Mouse (Mus musculus) hindbrain, embryonic 10.5 days (tissue): ENCODE measurements around the gene Scn3b. TPM values are rescaled to one million over a fixed set of nuclear protein-coding genes. Genes with fewer than 3 reads are reported as not detected.

Experiments
- DNase-seq: peaks from one replicate; pipeline ENCODE4 v3.0.0-alpha.2; 2017; ENCODE audit warnings: low spot score
- H3K27ac ChIP-seq: fragments of 300-500 bp; sonication (generic); 2 replicates; pipeline ENCODE4 v1.5.1; 2016; ENCODE audit warnings: mild to moderate bottlenecking, moderate library complexity
- H3K27me3 ChIP-seq: fragments of 300-500 bp; sonication (generic); 2 replicates; pipeline ENCODE4 v1.6.1; 2016; ENCODE audit warnings: mild to moderate bottlenecking; ENCODE audit not compliant: poor library complexity, insufficient read depth, severe bottlenecking
- H3K36me3 ChIP-seq: fragments of 300-500 bp; sonication (generic); 2 replicates; pipeline ENCODE4 v1.6.1; 2016; ENCODE audit warnings: mild to moderate bottlenecking, moderate library complexity
- H3K4me1 ChIP-seq: fragments of 300-500 bp; sonication (generic); replicated peaks from 2 replicates; pipeline ENCODE4 v1.6.1; 2016; ENCODE audit warnings: mild to moderate bottlenecking
- H3K4me3 ChIP-seq: fragments of 300-500 bp; sonication (generic); 2 replicates; pipeline ENCODE4 v1.5.1; 2016; ENCODE audit warnings: mild to moderate bottlenecking, moderate library complexity
- H3K9me3 ChIP-seq: fragments of 300-500 bp; sonication (generic); 2 replicates; pipeline ENCODE4 v1.6.1; 2016; ENCODE audit warnings: mild to moderate bottlenecking, moderate library complexity
- WGBS: fragments of 180-500 bp; shearing (Covaris S2); methylation state at CpG from one replicate; pipeline ENCODE4 v1.1.7; 2016; 5-methylcytosine and 5-hydroxymethylcytosine counted together
- polyA plus RNA-seq: library from polyadenylated mRNA; unstranded; fragments of >200 nt; fragmentation: Nextera tagmentation; extraction: Ambion mirVana; gene quantifications from 2 replicates; pipeline ENCODE4 v1.2.1, GENCODE M21; 2016

Scn3b gene
- polyA plus RNA-seq, 1 experiment from 2014 or later = 12.8 TPM

DNA sequence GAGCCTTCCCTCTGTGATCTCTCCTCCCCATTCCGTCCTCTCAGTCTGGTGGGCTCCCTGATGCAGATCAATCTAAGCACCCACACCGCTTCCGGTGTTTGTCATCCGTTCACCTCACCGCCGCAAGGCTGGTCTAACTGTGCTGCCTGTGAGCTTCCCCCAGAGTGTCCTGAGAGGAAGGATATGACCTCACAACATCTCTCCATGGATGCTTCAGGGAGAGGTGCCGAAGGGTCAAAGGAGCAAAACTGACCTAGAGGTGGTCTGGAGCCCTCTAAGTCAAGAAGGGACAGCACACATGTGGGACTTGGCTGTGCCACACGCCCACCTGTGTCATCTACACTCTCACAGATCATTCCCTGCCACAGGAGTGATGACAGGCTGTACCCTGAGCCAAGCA lies 33.4 kb downstream of the Scn3b start:
- peaks cover 82% of the 10 kb centered on the region for H3K36me3 ChIP-seq
- no peak overlapping the region for H3K4me3 ChIP-seq
- no peak for DNase-seq
- WGBS = 94% methylated on average over 8 of the region's 8 CpGs
- no peak overlapping the region for H3K27ac ChIP-seq
- no peaks in the 10 kb centered on the region for H3K4me1 ChIP-seq
- H3K27me3 ChIP-seq = no peaks in the 10 kb centered on the region
- no peaks in the 10 kb centered on the region for H3K9me3 ChIP-seq

DNA sequence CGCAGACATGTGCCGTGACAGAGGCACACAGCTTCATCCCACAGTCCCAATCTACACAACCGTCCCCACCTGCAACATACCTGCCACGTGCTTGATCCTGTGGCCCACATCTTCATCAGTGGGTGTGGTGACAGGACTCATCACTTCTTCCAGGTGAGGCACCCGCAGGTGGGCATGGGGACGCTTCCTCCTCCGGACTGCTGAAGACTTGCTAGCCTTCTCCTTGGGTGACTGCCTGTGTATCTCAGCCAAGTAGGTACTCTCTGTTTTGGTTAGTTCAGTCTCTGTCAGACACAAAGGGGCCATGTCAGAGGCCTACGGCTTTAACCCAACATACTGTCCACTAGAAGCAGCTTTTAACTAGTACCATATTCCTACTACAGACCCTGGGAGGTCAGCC lies 35.2 kb downstream of the Scn3b start:
- H3K27me3 ChIP-seq = no peaks in the 10 kb centered on the region
- H3K27ac ChIP-seq = no peak overlapping the region
- peaks cover 84% of the 10 kb centered on the region for H3K36me3 ChIP-seq
- no peaks in the 10 kb centered on the region for H3K9me3 ChIP-seq
- no peak for DNase-seq
- no peaks in the 10 kb centered on the region for H3K4me1 ChIP-seq
- no peak overlapping the region for H3K4me3 ChIP-seq
- 96% methylated on average over 8 of the region's 8 CpGs for WGBS

DNA sequence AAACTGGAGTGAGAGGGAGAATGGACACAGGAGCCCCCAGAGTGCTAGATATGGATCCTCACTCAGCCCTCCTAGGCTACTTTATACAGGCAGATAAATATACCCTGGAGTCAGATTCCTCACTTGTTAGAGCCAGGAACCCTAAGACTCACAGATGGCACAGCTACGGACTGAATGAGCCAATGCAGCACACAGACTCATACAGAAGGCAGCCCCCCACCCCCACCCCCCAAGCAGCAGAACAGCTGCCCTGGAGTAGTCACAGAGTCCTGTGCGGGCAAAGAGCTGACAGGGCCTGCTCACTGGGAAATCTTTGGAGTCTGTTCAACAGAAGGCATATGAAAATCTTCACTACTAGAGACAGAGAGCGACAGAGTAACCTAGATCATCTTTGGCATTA lies 38.3 kb downstream of the Scn3b start:
- no peak overlapping the region for H3K4me3 ChIP-seq
- 87% methylated on average over 3 of the region's 3 CpGs for WGBS
- no peak overlapping the region for H3K27ac ChIP-seq
- H3K4me1 ChIP-seq = peaks cover 4% of the 10 kb centered on the region; the same call in 1 of the 2 replicates
- no peaks in the 10 kb centered on the region for H3K27me3 ChIP-seq
- peaks cover 66% of the 10 kb centered on the region for H3K36me3 ChIP-seq
- DNase-seq = no peak
- H3K9me3 ChIP-seq = no peaks in the 10 kb centered on the region

GRCm38 (mm10) chr9:40309876-40310275 lies 40.9 kb downstream of the Scn3b start:
- WGBS = 95% methylated on average over 6 of the region's 6 CpGs

DNA sequence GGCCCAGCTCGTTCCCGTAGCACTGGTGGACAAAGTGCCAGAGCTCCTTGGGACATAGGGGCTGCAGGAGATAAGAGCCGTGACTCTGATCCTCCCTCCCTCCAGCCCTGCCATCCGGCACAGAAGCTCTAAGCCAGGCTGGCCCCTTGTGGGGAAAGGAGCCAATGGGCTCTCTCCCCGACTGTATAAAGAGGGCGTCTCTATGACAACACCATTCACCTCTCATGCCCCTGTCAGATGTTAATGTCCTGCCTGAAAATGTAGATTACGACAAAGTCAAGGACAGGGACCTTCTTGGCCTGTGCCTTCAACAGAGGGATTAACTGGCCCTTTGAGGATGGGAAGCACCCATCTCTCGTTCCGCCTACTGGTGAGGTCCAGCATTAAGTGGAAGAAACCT lies 42.8 kb downstream of the Scn3b start:
- no peak for DNase-seq
- 61% methylated on average over 9 of the region's 9 CpGs for WGBS
- H3K36me3 ChIP-seq = peaks cover 29% of the 10 kb centered on the region
- H3K27ac ChIP-seq = no peak overlapping the region
- peaks cover 4% of the 10 kb centered on the region; the same call in 1 of the 2 replicates for H3K4me1 ChIP-seq
- H3K27me3 ChIP-seq = no peaks in the 10 kb centered on the region
- no peak overlapping the region for H3K4me3 ChIP-seq
- no peaks in the 10 kb centered on the region for H3K9me3 ChIP-seq

More at GRCm38 (mm10) chr9:40309876-40310275, 40.9 kb downstream of the Scn3b start:
- peaks cover 42% of the 10 kb centered on the region for H3K36me3 ChIP-seq
- no peaks in the 10 kb centered on the region for H3K9me3 ChIP-seq
- H3K4me1 ChIP-seq = peaks cover 4% of the 10 kb centered on the region; the same call in 1 of the 2 replicates
- DNase-seq = no peak
- H3K27me3 ChIP-seq = no peaks in the 10 kb centered on the region
- no peak overlapping the region for H3K27ac ChIP-seq
- no peak overlapping the region for H3K4me3 ChIP-seq

GRCm38 (mm10) chr9:40316865-40317660 lies 48.0 kb downstream of the Scn3b start:
- Histone ChIP-seq H3K27me3 (no peaks in the 10 kb centered on the region), H3K27ac (no peak overlapping the region), H3K4me1 (peaks cover 21% of the 10 kb centered on the region), H3K4me3 (no peak overlapping the region), H3K36me3 (peaks cover 16% of the 10 kb centered on the region; the same call in 1 of the 2 replicates), H3K9me3 (no peaks in the 10 kb centered on the region)
- 93% methylated on average over 9 of the region's 9 CpGs for WGBS
- DNase-seq = no peak

DNA sequence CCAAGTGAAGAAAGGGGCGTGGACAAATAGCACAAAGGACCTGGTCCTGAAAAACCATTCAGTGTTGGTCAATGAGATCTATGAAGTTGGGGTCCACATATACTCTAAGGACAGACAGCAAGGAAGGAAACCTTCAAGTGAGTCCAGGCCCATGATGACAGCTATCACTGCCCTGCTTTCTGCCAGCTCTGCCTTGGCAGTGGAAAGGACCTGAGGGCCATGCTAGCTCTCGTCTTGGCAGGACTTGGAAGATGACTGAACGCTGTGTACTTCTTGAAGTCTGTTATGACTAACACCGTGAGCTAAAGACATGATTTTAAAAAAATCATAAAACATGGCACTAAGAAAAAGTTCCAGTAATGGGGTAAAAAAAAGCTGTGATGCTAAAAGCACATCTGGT lies 48.7 kb downstream of the Scn3b start:
- peaks cover 16% of the 10 kb centered on the region; the same call in 1 of the 2 replicates for H3K36me3 ChIP-seq
- H3K9me3 ChIP-seq = no peaks in the 10 kb centered on the region
- no peak overlapping the region for H3K4me3 ChIP-seq
- peaks cover 22% of the 10 kb centered on the region for H3K4me1 ChIP-seq
- DNase-seq = no peak
- H3K27me3 ChIP-seq = no peaks in the 10 kb centered on the region
- 90% methylated on average over 4 of the region's 4 CpGs for WGBS
- H3K27ac ChIP-seq = no peak overlapping the region

DNA sequence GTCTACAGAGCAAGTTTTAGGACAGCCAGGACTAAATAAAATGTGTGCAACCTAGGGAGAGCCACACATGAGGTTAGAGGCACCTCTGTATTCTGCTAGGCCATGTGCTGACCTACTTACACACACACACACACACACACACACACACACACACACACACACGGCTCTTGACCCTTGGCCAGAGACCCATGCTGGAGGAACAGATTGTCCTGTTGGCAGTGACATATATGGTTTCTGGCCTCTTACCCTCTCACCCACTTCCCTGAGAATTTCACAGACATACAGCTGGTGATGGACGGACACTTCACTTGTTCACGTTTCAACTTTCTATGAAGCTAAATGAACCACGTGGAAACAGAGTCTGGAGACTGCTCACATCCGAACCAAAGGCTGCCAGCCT lies 49.8 kb downstream of the Scn3b start:
- Histone ChIP-seq H3K36me3 (peaks cover 16% of the 10 kb centered on the region; the same call in 1 of the 2 replicates), H3K9me3 (no peaks in the 10 kb centered on the region), H3K4me1 (peaks cover 22% of the 10 kb centered on the region), H3K27me3 (no peaks in the 10 kb centered on the region), H3K27ac (no peak overlapping the region), H3K4me3 (no peak overlapping the region)
- DNase-seq = no peak
- WGBS = 86% methylated on average over 5 of the region's 5 CpGs

- peaks cover 22% of the 10 kb centered on the region for H3K4me1 ChIP-seq
- H3K27me3 ChIP-seq = no peaks in the 10 kb centered on the region
Measured at GRCm38 (mm10) chr9:40320405-40320804, 51.4 kb downstream of the Scn3b start.

GRCm38 (mm10) chr9:40320879-40321667 lies 52.1 kb downstream of the Scn3b start:
- peaks cover 27% of the 10 kb centered on the region for H3K4me1 ChIP-seq

More at GRCm38 (mm10) chr9:40320405-40320804, 51.4 kb downstream of the Scn3b start:
- DNase-seq = no peak
- Histone ChIP-seq H3K36me3 (peaks cover 12% of the 10 kb centered on the region; the same call in 1 of the 2 replicates), H3K27ac (peak overlapping the region; percentile 74), H3K9me3 (no peaks in the 10 kb centered on the region), H3K4me3 (no peak overlapping the region)
- 90% methylated on average over 8 of the region's 8 CpGs for WGBS

DNA sequence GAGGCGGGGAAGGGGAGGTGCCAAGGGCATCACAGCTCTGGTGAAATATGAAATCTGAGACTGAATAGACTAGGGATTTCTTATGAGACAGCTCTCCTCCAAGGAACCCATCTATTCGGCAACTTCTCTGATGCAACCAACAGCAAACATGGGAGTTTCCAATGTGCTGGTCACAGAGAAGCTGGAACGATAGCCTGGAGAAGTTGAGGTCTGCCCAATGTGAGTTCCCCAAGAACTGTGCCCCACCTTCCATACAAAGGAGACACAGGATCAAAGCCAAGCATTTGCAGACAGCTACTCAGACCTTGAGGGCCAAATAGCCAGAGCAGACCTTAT lies 52.6 kb downstream of the Scn3b start:
- H3K27ac ChIP-seq = peak overlapping the region; percentile 74
- no peak overlapping the region; the same call in 1 of the 2 replicates for H3K4me3 ChIP-seq
- WGBS = 66% methylated on average over 3 of the region's 3 CpGs
- no peaks in the 10 kb centered on the region for H3K9me3 ChIP-seq
- no peak for DNase-seq
- H3K4me1 ChIP-seq = peaks cover 32% of the 10 kb centered on the region
- H3K36me3 ChIP-seq = peaks cover 11% of the 10 kb centered on the region; the same call in 1 of the 2 replicates
- H3K27me3 ChIP-seq = no peaks in the 10 kb centered on the region

More at GRCm38 (mm10) chr9:40320879-40321667, 52.1 kb downstream of the Scn3b start:
- WGBS = 50% methylated on average over 12 of the region's 12 CpGs
- H3K36me3 ChIP-seq = peaks cover 11% of the 10 kb centered on the region; the same call in 1 of the 2 replicates
- no peaks in the 10 kb centered on the region for H3K9me3 ChIP-seq
- peak overlapping the region; percentile 7; the same call in 1 of the 2 replicates for H3K4me3 ChIP-seq
- peak; percentile 74 for DNase-seq
- H3K27me3 ChIP-seq = no peaks in the 10 kb centered on the region
- peak overlapping the region; percentile 74 for H3K27ac ChIP-seq

- Histone ChIP-seq H3K27me3 (no peaks in the 10 kb centered on the region), H3K36me3 (0 out of 2 replicates have a peak, but pooled peaks cover 4% of the 10 kb centered on the region), H3K27ac (no peak overlapping the region), H3K9me3 (no peaks in the 10 kb centered on the region), H3K4me3 (no peak overlapping the region), H3K4me1 (peaks cover 33% of the 10 kb centered on the region)
- DNase-seq = no peak
- WGBS = 96% methylated on average over 3 of the region's 3 CpGs
Measured at GRCm38 (mm10) chr9:40322372-40322771, 53.4 kb downstream of the Scn3b start.

- H3K4me3 ChIP-seq = no peak overlapping the region
- no peaks in the 10 kb centered on the region for H3K27me3 ChIP-seq
- H3K9me3 ChIP-seq = no peaks in the 10 kb centered on the region
- no peak overlapping the region for H3K27ac ChIP-seq
- no peaks in the 10 kb centered on the region for H3K36me3 ChIP-seq
- peaks cover 33% of the 10 kb centered on the region for H3K4me1 ChIP-seq
- no peak for DNase-seq
- WGBS = 88% methylated on average over 5 of the region's 5 CpGs
Measured at GRCm38 (mm10) chr9:40323171-40323570, 54.2 kb downstream of the Scn3b start.
